Mouse (Mus musculus): Measurements from ENCODE around the gene Arid5b.

DNA sequence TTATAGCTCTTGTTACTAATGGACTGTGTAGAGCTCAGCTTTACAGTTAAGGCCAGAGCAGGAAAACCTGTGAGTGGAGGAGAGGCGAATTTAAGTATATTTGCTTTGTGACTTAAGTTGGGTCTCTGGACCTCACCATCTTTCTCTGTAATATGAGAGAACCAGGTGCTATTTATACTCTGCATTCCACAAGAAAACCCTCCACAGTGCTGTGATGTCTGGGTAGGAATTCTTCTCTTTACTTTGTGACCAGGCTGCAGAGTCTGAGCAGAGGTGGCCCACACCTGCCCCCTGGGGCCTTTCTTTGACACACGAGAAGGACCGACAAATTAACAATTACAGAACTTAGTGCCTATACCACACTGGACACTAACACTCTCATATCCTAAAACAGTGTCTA is 44.6 kb upstream of the Arid5b start:
- TF ChIP-seq CTCF (IDR thresholded peaks at IDR 0.05; ENCODE audit: low read depth) = no peak
- no peak for TF ChIP-seq EP300 (IDR thresholded peaks at IDR 0.05; ENCODE audit: low read depth)

Measured in liver, postnatal 0 days (tissue).